9 mouse cellular contexts compared by ENCODE assay signal in genomic region chr1:176994087-176994486, GRCm38 (mm10).
DNase-seq lines count a peak whose midpoint lies in the region; ATAC-seq and TF ChIP-seq lines count a peak whose summit lies in the region.
"Had no signal": no experiment of that assay in that cellular context is flagged by ENCODE, and none has a peak within 500 bp of the region (broad histone marks: within the 10 kb centered on the region; RNA-seq: fewer than 3 reads in every experiment).

No protein-coding gene starts in this region.

- no peaks in the 10 kb centered on the region for H3K36me3 ChIP-seq in forebrain, embryonic 12.5 days (replicated peaks)
- no peaks in the 10 kb centered on the region for H3K36me3 ChIP-seq in liver, embryonic 15.5 days (replicated peaks)
- H3K36me3 ChIP-seq in splenic B cell, adult 2 months (ENCODE audit: control insufficient read depth, insufficient read depth, low read length, poor library complexity, severe bottlenecking): no peaks in the 10 kb centered on the region
- no peaks in the 10 kb centered on the region for H3K36me3 ChIP-seq in intestine, postnatal 0 days (ENCODE audit: control insufficient read depth, insufficient read depth)

- TF ChIP-seq CTCF in intestine, postnatal 0 days (IDR thresholded peaks at IDR 0.05; ENCODE audit: low read depth): no peak

- 16% methylated on average over 7 of the region's 7 CpGs for WGBS in forebrain, embryonic 12.5 days
- 20% methylated on average over 7 of the region's 7 CpGs for WGBS in liver, embryonic 15.5 days (ENCODE audit: insufficient replicate concordance)
- WGBS in intestine, postnatal 0 days: 78% methylated on average over 7 of the region's 7 CpGs

- no peaks in the 10 kb centered on the region for H3K9me3 ChIP-seq in forebrain, embryonic 12.5 days
- H3K9me3 ChIP-seq in liver, embryonic 15.5 days (replicated peaks): no peaks in the 10 kb centered on the region
- H3K9me3 ChIP-seq in intestine, postnatal 0 days (ENCODE audit: control insufficient read depth): no peaks in the 10 kb centered on the region

- 0 out of 2 replicates have a peak overlapping the region, but pooled peaks have one; percentile 29 for H3K9ac ChIP-seq in forebrain, embryonic 12.5 days
- no peak overlapping the region for H3K9ac ChIP-seq in liver, embryonic 15.5 days
- no peak overlapping the region for H3K9ac ChIP-seq in intestine, postnatal 0 days (ENCODE audit: low read depth, low read length)

- 0 out of 2 replicates have a peak overlapping the region, but pooled peaks have one; percentile 13 for H3K4me2 ChIP-seq in forebrain, embryonic 12.5 days
- H3K4me2 ChIP-seq in liver, embryonic 15.5 days: no peak overlapping the region
- H3K4me2 ChIP-seq in intestine, postnatal 0 days (replicated peaks; ENCODE audit: low read depth): no peak overlapping the region

- intact Hi-C loops in left cerebral cortex, postnatal 36 days (cut with DNase I): no loop called here

- H3K4me1 ChIP-seq in forebrain, embryonic 12.5 days: peaks cover 83% of the 10 kb centered on the region
- peaks cover 27% of the 10 kb centered on the region for H3K4me1 ChIP-seq in liver, embryonic 15.5 days (replicated peaks)
- H3K4me1 ChIP-seq in intestine, postnatal 0 days (replicated peaks; ENCODE audit: control insufficient read depth, insufficient read depth, low read length): 0 out of 2 replicates have a peak, but pooled peaks cover 9% of the 10 kb centered on the region

- no peak overlapping the region for H3K4me3 ChIP-seq in forebrain, embryonic 12.5 days (replicated peaks)
- no peak overlapping the region for H3K4me3 ChIP-seq in liver, embryonic 15.5 days (replicated peaks)
- no peak overlapping the region for H3K4me3 ChIP-seq in intestine, postnatal 0 days (ENCODE audit: low read depth, low read length)

- DNase-seq in testis, postnatal 14 days (ENCODE audit: low spot score): peak; percentile 47
- DNase-seq in testis, postnatal 10 days (ENCODE audit: low spot score): no peak
- DNase-seq in splenic B cell, adult 2 months (ENCODE audit: low read depth, low spot score): peak; percentile 26
- no peak for DNase-seq in layer of hippocampus, postnatal 25 days (ENCODE audit: extremely low spot score in 1 of 2, low spot score in 1 of 2)
- DNase-seq in left cerebral cortex, postnatal 36 days (ENCODE audit: low spot score in 2 of 2): no peak
- DNase-seq: cerebellum, adult 11 months had no signal

- no peaks in the 10 kb centered on the region for H3K27me3 ChIP-seq in forebrain, embryonic 12.5 days
- no peaks in the 10 kb centered on the region for H3K27me3 ChIP-seq in liver, embryonic 15.5 days
- no peaks in the 10 kb centered on the region for H3K27me3 ChIP-seq in splenic B cell, adult 2 months (ENCODE audit: control insufficient read depth, insufficient read depth, low read length, poor library complexity, severe bottlenecking)
- no peaks in the 10 kb centered on the region for H3K27me3 ChIP-seq in intestine, postnatal 0 days (replicated peaks; ENCODE audit: control insufficient read depth, insufficient read depth, low read length)

- ATAC-seq in forebrain, embryonic 12.5 days (ENCODE audit: low FRiP score): peak; percentile 73
- ATAC-seq in liver, embryonic 15.5 days (ENCODE audit: insufficient read depth): 0 out of 2 replicates have a peak, but pooled peaks have one; percentile 8
- ATAC-seq in intestine, postnatal 0 days: no peak

- peak overlapping the region; percentile 86 for H3K27ac ChIP-seq in forebrain, embryonic 12.5 days
- no peak overlapping the region for H3K27ac ChIP-seq in liver, embryonic 15.5 days (replicated peaks)
- no peak overlapping the region for H3K27ac ChIP-seq in intestine, postnatal 0 days (ENCODE audit: low read depth, low read length)

Comparison
In these comparisons a context has a peak if more than half of its experiments do, and no peak if none do; other contexts are left out.
1. DNase-seq: peak in testis, postnatal 14 days (single experiment) and splenic B cell, adult 2 months (single experiment); none in testis, postnatal 10 days (single experiment), layer of hippocampus, postnatal 25 days (0 of 2) and left cerebral cortex, postnatal 36 days (0 of 2).